Mouse (Mus musculus) spleen, adult 2 months (tissue): ENCODE data around the gene Tars.

ENCODE experiments used
- CTCF ChIP-seq: fragments of 200-500 bp; IDR thresholded peaks from 2 replicates; pipeline ENCODE4 v1.5.1; 2011; ENCODE audit warnings: mild to moderate bottlenecking, inconsistent platforms; ENCODE audit not compliant: insufficient read depth, insufficient read length, insufficient replicate concordance; ENCODE audit errors: extremely low read depth
- POLR2A ChIP-seq: fragments of 200-500 bp; IDR thresholded peaks from 2 replicates; pipeline ENCODE4 v1.6.1; 2011; ENCODE audit warnings: low read depth, low read length, inconsistent platforms

DNA sequence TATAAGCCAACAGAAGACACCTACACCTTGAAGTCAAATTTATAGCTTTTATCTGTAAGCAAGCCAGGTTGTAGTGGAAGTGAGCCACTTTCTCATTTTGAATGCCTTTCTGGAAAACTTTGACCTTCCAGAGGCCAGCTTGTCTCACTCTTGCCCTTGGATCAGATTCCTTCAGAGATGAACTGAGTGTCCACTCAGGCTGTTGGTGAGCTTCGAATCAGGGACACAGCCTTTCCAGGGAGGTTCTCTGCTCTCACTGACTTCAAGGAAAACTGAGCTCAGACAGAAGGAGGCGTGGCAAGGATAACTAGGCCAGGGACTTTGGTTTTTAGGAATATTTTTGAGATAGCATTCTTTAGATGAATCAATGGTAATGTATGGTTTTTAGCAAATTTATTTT lies 13.1 kb upstream of the Tars start:
- TF ChIP-seq POLR2A (no peak), CTCF (no peak)
